Mouse (Mus musculus): ENCODE measurements at regions not wholly inside any gene's neighbourhood (a gene's known extent, or its start where the extent isn't known, plus 50 kb on each side); places are given as distances from the start of the nearest gene placed in this dataset.

- peak in 1 of 2 experiments; percentile 10 for DNase-seq (ENCODE audit: low spot score in 2 of 2)
Observed at GRCm38 (mm10) chr14:102925769-102926443, 56.5 kb downstream of the Kctd12 start.

GRCm38 (mm10) chr14:102924674-102925073 is 57.8 kb downstream of the Kctd12 start:
- DNase-seq (ENCODE audit: low spot score in 2 of 2) = peak in 1 of 2 experiments; percentile 71

GRCm38 (mm10) chr14:102922496-102922993 is 59.9 kb downstream of the Kctd12 start:
- no peak for DNase-seq (ENCODE audit: low spot score in 2 of 2)

GRCm38 (mm10) chr14:102920415-102920814 is 62.0 kb downstream of the Kctd12 start:
- no peak for DNase-seq (ENCODE audit: low spot score in 2 of 2)

GRCm38 (mm10) chr14:102919261-102919801 is 63.1 kb downstream of the Kctd12 start:
- no peak for DNase-seq (ENCODE audit: low spot score in 2 of 2)

- DNase-seq (ENCODE audit: low spot score in 2 of 2) = peak in 1 of 2 experiments; percentile 3
Observed at GRCm38 (mm10) chr14:102917929-102918328, 64.5 kb downstream of the Kctd12 start.

- DNase-seq (ENCODE audit: low spot score in 2 of 2) = no peak
Observed at GRCm38 (mm10) chr14:102915918-102916317, 66.5 kb downstream of the Kctd12 start.

GRCm38 (mm10) chr14:102911582-102911981 is 70.9 kb downstream of the Kctd12 start:
- no peak for DNase-seq (ENCODE audit: low spot score in 2 of 2)

GRCm38 (mm10) chr14:102908990-102909389 is 73.4 kb downstream of the Kctd12 start:
- DNase-seq (ENCODE audit: low spot score in 2 of 2) = peak in 1 of 2 experiments; percentile 26

- no peak for DNase-seq (ENCODE audit: low spot score in 2 of 2)
Observed at GRCm38 (mm10) chr14:102907411-102908103, 74.9 kb downstream of the Kctd12 start.

GRCm38 (mm10) chr14:102906826-102907225 is 75.6 kb downstream of the Kctd12 start:
- DNase-seq (ENCODE audit: low spot score in 2 of 2) = peak in 1 of 2 experiments; percentile 51

- peak in 1 of 2 experiments; percentile 37 for DNase-seq (ENCODE audit: low spot score in 2 of 2)
Observed at GRCm38 (mm10) chr14:102906286-102906685, 76.2 kb downstream of the Kctd12 start.

- DNase-seq (ENCODE audit: low spot score in 2 of 2) = peak in 1 of 2 experiments; percentile 17
Observed at GRCm38 (mm10) chr14:102902906-102903305, 79.5 kb downstream of the Kctd12 start.

- no peak for DNase-seq (ENCODE audit: low spot score in 2 of 2)
Observed at GRCm38 (mm10) chr14:102902236-102902635, 80.2 kb downstream of the Kctd12 start.

- DNase-seq (ENCODE audit: low spot score in 2 of 2) = no peak
Observed at GRCm38 (mm10) chr14:102898445-102898844, 84.0 kb downstream of the Kctd12 start.

GRCm38 (mm10) chr14:102897039-102897438 is 85.4 kb downstream of the Kctd12 start:
- no peak for DNase-seq (ENCODE audit: low spot score in 2 of 2)

GRCm38 (mm10) chr14:102896527-102896926 is 85.9 kb downstream of the Kctd12 start:
- DNase-seq (ENCODE audit: low spot score in 2 of 2) = no peak

- no peak for DNase-seq (ENCODE audit: low spot score in 2 of 2)
Observed at GRCm38 (mm10) chr14:102893241-102893640, 89.2 kb downstream of the Kctd12 start.

- no peak for DNase-seq (ENCODE audit: low spot score in 2 of 2)
Observed at GRCm38 (mm10) chr14:102891552-102891951, 90.9 kb downstream of the Kctd12 start.

- no peak for DNase-seq (ENCODE audit: low spot score in 2 of 2)
Observed at GRCm38 (mm10) chr14:102885240-102885598, 97.2 kb downstream of the Kctd12 start.

- DNase-seq (ENCODE audit: low spot score in 2 of 2) = no peak
Observed at GRCm38 (mm10) chr14:102884539-102885239, 97.7 kb downstream of the Kctd12 start.
